Mouse (Mus musculus): ENCODE results near the gene Trim12a.
"Not testable (repeated sequence)": the region's sequence is repeated elsewhere in the genome, so short reads cannot be mapped to it uniquely, and the experiment has no call there.

Trim12a gene

GRCm38 (mm10) chr7:104315369-104316080 lies at the start of gene Trim12a:
Gene Trim12a, minus strand, starts transcription at chr7:104315466.
- DNase-seq, result not testable (repeated sequence)

GRCm38 (mm10) chr7:104353600-104353967 lies 38.3 kb upstream of the Trim12a start:
- DNase-seq, result no peak

DNA sequence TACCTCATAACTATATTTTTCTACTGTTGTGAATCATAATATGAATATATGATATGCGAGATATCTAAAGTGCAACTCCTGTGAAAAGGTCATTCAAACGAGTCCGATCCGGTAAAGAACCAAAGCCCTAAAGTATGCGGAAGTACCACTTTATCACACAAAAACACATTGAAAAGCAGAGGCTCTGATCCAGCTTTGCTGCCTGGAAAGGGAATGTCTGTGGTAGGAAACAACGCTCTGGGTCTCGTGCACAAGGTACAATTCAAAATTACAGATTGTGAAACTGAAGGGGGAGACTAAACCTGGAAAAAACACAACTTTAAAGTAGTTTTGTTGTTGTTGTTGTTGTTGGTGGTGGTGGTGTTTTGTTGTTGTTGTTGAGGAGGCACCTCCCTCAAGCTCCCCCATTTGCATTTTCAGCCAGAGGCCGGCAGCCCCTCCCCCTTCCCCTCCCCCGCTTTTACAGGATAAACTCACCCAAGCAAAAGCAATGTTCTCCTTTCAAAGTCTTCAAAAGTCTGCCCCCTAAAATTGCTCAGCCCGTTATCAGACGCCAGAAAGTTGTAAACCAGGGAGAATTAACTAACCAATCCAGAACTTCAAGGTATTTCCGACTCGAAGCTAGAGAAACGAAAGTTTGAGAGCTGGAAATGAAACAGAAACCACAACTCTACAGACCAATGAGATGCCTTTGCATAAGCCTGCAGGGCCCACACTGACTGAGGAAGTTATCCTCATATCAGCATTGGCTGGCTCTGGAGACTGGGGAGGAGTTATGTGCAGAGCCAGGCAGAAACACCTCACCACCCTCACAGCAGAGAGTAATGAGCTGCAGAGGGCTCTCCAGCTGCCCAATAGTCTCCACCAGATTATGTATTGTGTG lies 37.7 kb upstream of the Trim12a start, which contains the start of gene Trim12c:
TSS of gene Trim12c (minus strand) at position 646 of the 883 bp plus-strand sequence.
- DNase-seq, result no peak

DNA sequence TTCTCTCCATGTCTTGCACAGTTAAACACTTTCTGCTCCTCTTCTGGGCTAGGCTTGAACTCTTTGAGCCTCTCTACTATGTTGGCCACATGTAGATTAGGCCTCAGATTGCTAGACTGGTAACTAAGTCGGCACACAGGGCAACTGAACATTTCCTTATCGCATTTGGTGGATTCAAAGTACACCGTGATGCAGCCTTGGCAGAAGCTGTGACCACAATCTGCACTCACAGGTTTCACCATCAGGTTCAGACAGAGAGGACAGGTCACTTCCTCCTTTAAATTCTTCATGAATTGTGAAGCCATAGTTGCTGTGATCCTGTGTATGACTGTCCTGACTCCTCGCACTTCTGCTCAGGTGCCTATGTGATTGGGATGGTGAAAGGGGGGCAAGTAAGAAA lies 32.8 kb upstream of the Trim12a start:
- not testable (repeated sequence) for DNase-seq

- not testable (repeated sequence) for DNase-seq
These were observed 25.5 kb upstream of the Trim12a start for GRCm38 (mm10) chr7:104340744-104341143.

DNA sequence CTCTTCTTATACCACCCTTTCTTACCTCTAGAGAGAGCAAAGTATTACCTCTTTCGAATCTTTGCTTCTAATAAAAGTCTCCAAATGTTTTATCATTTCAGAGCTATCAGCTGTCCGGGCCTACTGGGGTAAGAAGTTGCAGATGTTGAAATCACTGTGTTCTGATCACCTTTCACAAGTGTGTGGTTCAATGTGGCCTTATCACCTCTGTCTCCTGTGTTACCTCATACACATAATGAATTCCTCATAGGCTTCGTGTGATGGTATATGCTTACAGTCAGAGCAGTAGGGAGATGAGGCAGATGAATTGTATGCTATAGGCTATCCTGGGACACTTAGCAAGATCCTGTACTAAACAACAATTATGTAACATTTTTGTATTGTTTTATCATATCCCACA lies 20.3 kb upstream of the Trim12a start:
- not testable (repeated sequence) for DNase-seq

GRCm38 (mm10) chr7:104329171-104329570 lies 13.9 kb upstream of the Trim12a start, which contains the start of gene Trim34b:
Gene Trim34b, plus strand, starts transcription at chr7:104329471.
- not testable (repeated sequence) for DNase-seq

- no peak for DNase-seq
These were observed 6.8 kb upstream of the Trim12a start for GRCm38 (mm10) chr7:104322028-104322427.

DNA sequence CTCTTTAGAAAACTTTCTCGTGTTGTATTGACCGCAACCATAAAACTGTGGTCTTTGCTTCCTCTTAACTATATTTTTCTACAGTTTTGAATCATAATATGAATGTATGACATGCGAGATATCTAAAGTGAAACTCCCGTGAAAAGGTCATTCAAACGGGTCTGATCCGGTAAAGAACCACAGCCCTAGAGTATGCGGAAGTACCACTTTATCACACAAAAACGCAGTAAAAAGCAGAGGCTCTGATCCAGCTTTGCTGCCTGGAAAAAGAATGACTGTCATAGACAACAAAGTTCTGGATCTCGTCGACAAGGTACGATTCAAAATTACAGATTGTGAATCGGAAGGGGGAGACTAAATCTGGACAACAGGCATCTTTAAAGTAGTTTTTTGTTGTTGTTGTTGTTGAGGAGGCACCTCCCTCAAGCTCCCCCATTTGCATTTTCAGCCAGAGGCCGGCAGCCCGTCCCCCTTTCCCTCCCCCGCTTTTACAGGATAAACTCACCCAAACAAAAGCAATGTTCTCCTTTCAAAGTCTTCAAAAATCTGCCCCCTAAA lies 391 bp downstream of the Trim12a start:
- DNase-seq, result no peak

DNA sequence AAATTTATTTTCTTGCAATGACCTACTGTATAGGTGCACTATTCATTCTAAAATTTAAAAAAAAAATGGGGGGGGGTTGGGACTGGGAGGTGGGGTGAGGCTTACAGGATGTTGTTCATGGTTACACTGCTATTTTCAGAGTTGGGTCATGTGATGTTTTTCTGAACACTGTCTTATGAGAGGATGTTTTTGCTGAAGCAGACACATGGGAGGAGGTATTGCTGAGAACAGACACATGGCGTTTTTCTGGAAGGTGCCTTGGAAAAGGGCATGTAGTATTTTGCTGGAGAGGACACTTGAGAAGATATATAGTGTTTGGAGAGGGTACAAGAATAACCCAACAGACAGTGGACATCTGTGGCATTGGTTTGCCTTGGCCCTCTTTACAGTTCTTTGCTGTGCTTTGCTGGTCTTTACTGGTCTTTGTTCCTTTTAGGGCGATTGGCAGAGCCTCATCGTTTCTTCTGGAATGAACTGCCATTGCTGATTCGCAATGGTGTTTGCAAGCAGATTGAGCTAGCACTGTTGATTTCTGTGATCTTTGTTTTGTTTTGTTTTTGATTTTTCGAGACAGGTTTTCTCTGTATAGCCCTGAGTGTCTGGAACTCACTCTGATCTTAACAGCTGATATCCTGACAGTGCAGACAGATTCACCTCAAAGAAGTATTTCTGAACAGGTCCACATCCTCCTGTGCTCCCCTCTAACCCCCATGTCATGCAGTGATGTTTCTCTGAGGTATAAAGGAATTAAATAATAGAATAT lies 23.4 kb downstream of the Trim12a start:
- DNase-seq, result no peak

GRCm38 (mm10) chr7:104290641-104291040 lies 24.6 kb downstream of the Trim12a start:
- no peak for DNase-seq

- not testable (repeated sequence) for DNase-seq
These were observed 27.5 kb downstream of the Trim12a start, which contains the start of gene Trim5 for GRCm38 (mm10) chr7:104287576-104288443. Gene Trim5, minus strand, starts transcription at chr7:104288094.

DNA sequence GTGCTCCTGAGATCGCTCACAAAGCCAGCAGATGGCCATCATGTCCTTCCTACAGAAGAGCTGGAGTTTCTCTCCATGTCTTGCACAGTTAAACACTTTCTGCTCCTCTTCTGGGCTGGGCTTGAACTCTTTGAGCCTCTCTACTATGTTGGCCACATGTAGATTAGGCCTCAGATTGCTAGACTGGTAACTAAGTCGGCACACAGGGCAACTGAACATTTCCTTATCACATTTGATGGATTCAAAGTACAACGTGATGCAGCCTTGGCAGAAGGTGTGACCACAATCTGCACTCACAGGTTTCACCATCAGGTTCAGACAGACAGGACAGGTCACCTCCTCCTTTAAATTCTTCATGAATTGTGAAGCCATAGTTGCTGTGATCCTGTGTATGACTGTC lies 35.9 kb downstream of the Trim12a start:
- DNase-seq, result not testable (repeated sequence)

GRCm38 (mm10) chr7:104265335-104265734 lies 49.9 kb downstream of the Trim12a start:
- not testable (repeated sequence) for DNase-seq

- DNase-seq, result not testable (repeated sequence)
These were observed 54.9 kb downstream of the Trim12a start for GRCm38 (mm10) chr7:104260380-104260779.
